Mouse (Mus musculus) limb, embryonic 15.5 days (tissue): ENCODE measurements at regions not wholly inside any gene's neighbourhood (a gene's known extent, or its start where the extent isn't known, plus 50 kb on each side); places are given as distances from the start of the nearest gene placed in this dataset.
A peak's percentile ranks its signal among the peaks of the same experiment; 100 is the strongest.

Source experiments
- ATAC-seq: fragments of 200-750 bp; cut with Nextera tagmentation; 2 replicates; pipeline ENCODE4 v1.8.0; 2017; ENCODE audit warnings: low read depth, moderate TSS enrichment; ENCODE audit not compliant: insufficient number of reproducible peaks, low FRiP score, low TSS enrichment
- H3K27ac ChIP-seq: fragments of 300-500 bp; sonication (generic); 2 replicates; pipeline ENCODE4 v1.5.1; 2015; ENCODE audit warnings: moderate library complexity, mild to moderate bottlenecking, inconsistent platforms
- H3K27me3 ChIP-seq: fragments of 300-500 bp; sonication (generic); 2 replicates; pipeline ENCODE4 v1.6.1; 2015; ENCODE audit warnings: inconsistent platforms
- H3K36me3 ChIP-seq: fragments of 300-500 bp; sonication (generic); 2 replicates; pipeline ENCODE4 v1.6.1; 2015; ENCODE audit warnings: inconsistent platforms
- H3K4me1 ChIP-seq: fragments of 300-500 bp; sonication (generic); 2 replicates; pipeline ENCODE4 v1.6.1; 2015; ENCODE audit warnings: inconsistent platforms
- H3K4me2 ChIP-seq: fragments of 300-500 bp; sonication (generic); 2 replicates; pipeline ENCODE4 v1.6.1; 2015; ENCODE audit warnings: mild to moderate bottlenecking, inconsistent platforms
- H3K4me3 ChIP-seq: fragments of 300-500 bp; sonication (generic); 2 replicates; pipeline ENCODE4 v1.5.1; 2015; ENCODE audit warnings: mild to moderate bottlenecking, inconsistent platforms
- H3K9ac ChIP-seq: fragments of 300-500 bp; sonication (generic); 2 replicates; pipeline ENCODE4 v1.6.1; 2015; ENCODE audit warnings: inconsistent platforms
- H3K9me3 ChIP-seq: fragments of 300-500 bp; sonication (generic); 2 replicates; pipeline ENCODE4 v1.6.1; 2016; ENCODE audit warnings: inconsistent platforms
- WGBS: fragments of 180-500 bp; shearing (Covaris S2); methylation state at CpG from one replicate; pipeline ENCODE4 v1.1.7; 2015; 5-methylcytosine and 5-hydroxymethylcytosine counted together

DNA sequence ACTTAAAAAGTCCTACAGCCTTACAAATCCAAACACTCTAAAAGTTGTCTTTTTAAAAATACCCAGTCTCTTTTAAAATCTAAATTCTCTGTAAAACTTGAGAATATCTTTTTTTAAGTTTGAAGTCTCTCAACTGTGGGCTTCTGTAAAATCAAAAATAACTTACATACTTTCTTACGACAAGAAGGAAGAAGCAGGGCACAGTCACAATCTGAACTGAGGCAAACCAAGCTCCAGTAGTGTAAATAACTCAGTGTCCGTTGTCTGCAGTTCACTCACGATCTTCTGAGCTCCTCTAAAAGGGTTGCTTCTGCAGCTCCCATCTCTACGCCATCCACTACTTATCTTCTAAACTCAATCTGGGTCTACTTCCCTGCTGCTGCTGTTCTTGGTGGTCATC, 512.5 kb downstream of the Pdcd6ip start:
- Histone ChIP-seq H3K4me2 (no peak overlapping the region), H3K9me3 (no peaks in the 10 kb centered on the region)
- no peak for ATAC-seq

DNA sequence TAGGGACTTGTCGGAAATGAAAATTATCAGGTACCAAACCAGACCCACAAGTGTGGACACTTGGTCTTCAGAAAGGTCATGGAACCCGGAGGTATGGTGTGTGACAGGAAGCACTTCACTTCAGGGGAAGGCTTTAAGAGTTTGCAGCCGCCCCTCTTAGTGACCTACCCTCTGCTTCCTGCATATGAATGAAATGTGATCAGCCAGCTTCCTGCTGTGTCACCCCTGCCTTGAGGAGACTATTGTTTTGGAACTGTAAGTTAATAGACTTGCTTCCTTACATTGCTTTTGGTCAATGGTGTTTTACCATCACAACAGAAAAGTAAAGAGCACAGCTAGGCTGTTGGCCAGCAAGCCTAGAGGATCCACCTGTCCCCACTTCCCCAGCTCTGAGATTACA, 515.3 kb downstream of the Pdcd6ip start:
- ATAC-seq, result no peak
- no peak overlapping the region for H3K4me2 ChIP-seq
- 58% methylated on average over 3 of the region's 3 CpGs for WGBS

More for the DNA sequence above, 512.5 kb downstream of the Pdcd6ip start:
- H3K27ac ChIP-seq, result no peak overlapping the region
- H3K27me3 ChIP-seq, result no peaks in the 10 kb centered on the region
- H3K36me3 ChIP-seq, result no peaks in the 10 kb centered on the region
- H3K9ac ChIP-seq, result no peak overlapping the region
- H3K4me3 ChIP-seq, result no peak overlapping the region
- no peaks in the 10 kb centered on the region for H3K4me1 ChIP-seq
- 89% methylated on average over 4 of the region's 4 CpGs for WGBS

DNA sequence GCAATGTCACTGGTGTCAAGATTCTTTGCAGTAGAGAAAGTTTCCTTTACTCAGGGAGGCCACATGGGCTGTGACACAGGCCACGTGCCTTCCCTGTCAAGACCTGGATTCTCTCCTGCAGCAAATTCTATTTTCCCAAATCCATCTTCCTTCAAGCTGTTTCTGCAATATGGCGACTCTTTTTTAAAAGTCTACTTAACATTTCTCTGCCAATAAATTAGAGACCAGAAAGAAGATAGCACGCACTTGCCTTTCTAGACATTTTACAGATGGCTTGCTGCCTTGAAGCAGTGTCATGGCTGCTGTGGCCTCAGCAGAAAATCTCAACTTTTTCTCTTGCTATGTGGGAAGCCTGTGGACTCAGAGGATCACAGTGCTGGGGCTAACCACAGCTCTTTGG, 516.9 kb downstream of the Pdcd6ip start:
- H3K4me1 ChIP-seq, result no peaks in the 10 kb centered on the region

More for the DNA sequence above, 515.3 kb downstream of the Pdcd6ip start:
- Histone ChIP-seq H3K27me3 (no peaks in the 10 kb centered on the region), H3K27ac (no peak overlapping the region), H3K4me3 (no peak overlapping the region), H3K9ac (no peak overlapping the region), H3K36me3 (no peaks in the 10 kb centered on the region), H3K9me3 (no peaks in the 10 kb centered on the region), H3K4me1 (no peaks in the 10 kb centered on the region)

DNA sequence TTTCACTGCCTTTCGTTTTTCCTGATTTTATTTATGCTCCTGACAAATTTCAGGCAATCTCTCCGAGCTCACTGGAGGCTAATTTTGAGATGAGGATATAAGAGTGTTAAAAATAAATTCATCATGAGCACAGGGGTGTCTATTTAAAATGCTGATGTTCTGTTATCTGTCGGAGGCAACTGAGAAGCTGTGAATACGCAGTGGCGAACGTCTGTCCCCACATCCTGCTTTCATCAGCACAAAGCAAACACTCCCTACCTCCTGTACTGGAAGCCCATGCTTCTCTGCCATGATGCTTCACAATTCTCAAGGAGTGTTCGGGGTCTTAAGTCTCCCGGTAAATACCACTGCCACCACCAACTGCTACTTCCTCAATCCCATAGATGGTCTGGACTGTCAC, 526.9 kb downstream of the Pdcd6ip start:
- Histone ChIP-seq H3K9me3 (no peaks in the 10 kb centered on the region), H3K27me3 (no peaks in the 10 kb centered on the region), H3K4me2 (no peak overlapping the region), H3K9ac (no peak overlapping the region), H3K36me3 (no peaks in the 10 kb centered on the region), H3K4me1 (0 out of 2 replicates have a peak, but pooled peaks cover 3% of the 10 kb centered on the region), H3K4me3 (no peak overlapping the region), H3K27ac (no peak overlapping the region)
- 71% methylated on average over 8 of the region's 8 CpGs for WGBS
- ATAC-seq, result no peak

More for the DNA sequence above, 516.9 kb downstream of the Pdcd6ip start:
- H3K27me3 ChIP-seq, result no peaks in the 10 kb centered on the region
- H3K36me3 ChIP-seq, result no peaks in the 10 kb centered on the region
- H3K9me3 ChIP-seq, result no peaks in the 10 kb centered on the region
- H3K4me3 ChIP-seq, result no peak overlapping the region
- H3K27ac ChIP-seq, result no peak overlapping the region
- no peak for ATAC-seq
- H3K9ac ChIP-seq, result no peak overlapping the region
- 79% methylated on average over 3 of the region's 3 CpGs for WGBS
- H3K4me2 ChIP-seq, result no peak overlapping the region

DNA sequence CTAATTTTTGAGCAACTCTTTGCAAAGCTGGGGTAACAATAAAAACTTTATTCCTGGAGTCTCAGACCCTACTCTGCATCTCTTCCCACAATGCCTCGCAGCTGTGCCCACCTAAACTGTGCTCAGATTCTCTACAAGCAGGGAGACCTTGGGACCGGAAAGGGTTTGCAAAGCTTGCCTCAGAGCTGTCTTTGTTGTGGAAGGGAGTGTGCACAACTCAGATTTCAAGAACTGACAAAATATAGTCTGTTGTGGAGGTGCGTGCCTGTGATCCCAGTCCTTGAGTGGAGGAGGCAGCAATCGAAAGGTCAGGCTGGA, 530.2 kb downstream of the Pdcd6ip start:
- Histone ChIP-seq H3K4me1 (0 out of 2 replicates have a peak, but pooled peaks cover 3% of the 10 kb centered on the region), H3K9ac (no peak overlapping the region), H3K4me3 (no peak overlapping the region), H3K36me3 (no peaks in the 10 kb centered on the region), H3K4me2 (no peak overlapping the region), H3K9me3 (no peaks in the 10 kb centered on the region), H3K27me3 (no peaks in the 10 kb centered on the region), H3K27ac (no peak overlapping the region)
- 52% methylated on average over 4 of the region's 4 CpGs for WGBS
- no peak for ATAC-seq

DNA sequence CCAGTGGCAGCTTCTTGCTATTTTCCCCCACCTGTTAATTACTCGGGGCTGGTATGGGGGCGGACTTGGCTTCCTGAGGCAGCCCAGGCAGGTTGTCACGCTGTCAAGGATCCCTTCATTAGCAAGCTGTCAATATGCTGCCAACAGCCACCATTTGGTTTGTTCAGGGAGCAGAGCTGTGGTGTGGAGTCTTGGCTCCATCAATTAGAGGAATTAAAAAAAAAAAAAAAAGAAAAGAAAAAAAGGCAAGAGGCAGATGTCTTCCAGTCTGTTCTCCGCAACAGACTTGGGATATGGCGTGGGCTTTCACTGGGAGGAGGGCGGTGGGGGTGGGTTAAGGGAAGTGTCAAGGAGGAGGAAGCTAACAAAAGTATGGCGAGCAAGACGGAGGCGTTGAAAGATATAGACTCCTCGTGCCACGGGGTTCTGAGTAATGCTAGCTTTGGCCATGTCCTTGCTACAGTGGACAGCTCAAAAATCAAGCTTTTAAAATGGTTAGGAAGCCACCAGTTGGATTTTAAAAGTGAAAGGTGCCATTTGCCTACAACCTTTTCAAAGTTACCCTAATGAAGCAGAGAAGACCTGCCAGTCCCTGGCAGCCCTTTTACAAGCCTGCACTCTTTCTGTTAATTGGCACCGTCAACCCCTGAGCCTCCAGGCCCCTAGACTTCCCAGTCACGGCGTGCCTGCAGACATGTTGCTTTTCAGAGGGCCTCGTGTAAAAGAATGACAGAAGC, 530.7 kb downstream of the Pdcd6ip start:
- Histone ChIP-seq H3K9ac (no peak overlapping the region), H3K36me3 (no peaks in the 10 kb centered on the region), H3K9me3 (no peaks in the 10 kb centered on the region), H3K27ac (no peak overlapping the region), H3K4me2 (0 out of 2 replicates have a peak overlapping the region, but pooled peaks have one; percentile 10), H3K27me3 (no peaks in the 10 kb centered on the region), H3K4me1 (0 out of 2 replicates have a peak, but pooled peaks cover 3% of the 10 kb centered on the region), H3K4me3 (no peak overlapping the region)
- ATAC-seq, result no peak
- WGBS, result 19% methylated on average over 15 of the region's 15 CpGs

DNA sequence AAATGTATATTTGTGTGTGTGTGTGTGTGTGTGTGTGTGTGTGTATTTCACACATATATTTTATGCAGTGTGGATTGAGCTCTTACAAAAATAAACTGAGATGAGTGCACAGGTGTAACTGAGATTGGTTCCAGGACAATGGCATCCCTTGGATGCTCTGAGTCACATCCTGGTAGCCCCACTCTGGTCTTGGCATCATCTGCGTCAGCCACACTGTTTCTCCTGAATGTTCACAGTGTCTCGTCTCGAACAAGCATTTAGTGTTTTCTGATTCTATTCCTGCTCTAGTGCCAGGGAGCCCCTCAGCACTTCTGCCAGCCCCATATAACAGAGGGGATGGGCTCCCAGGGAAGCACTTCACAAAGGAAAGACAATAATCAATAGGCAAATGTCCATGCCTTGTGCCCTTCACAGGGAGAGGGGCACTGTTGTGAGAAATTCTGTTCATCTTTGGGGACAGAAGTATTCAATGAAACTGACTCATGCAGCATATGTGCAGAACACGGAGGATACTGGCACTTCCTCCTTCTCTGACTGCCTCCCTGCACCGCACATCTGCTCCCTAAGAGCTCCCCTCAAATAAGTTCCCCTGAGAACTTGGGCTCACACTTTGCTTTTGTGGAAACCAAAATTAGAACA, 536.2 kb downstream of the Pdcd6ip start:
- no peak overlapping the region for H3K9ac ChIP-seq
- H3K27ac ChIP-seq, result no peak overlapping the region
- no peak for ATAC-seq
- H3K27me3 ChIP-seq, result no peaks in the 10 kb centered on the region
- H3K4me1 ChIP-seq, result no peaks in the 10 kb centered on the region
- no peak overlapping the region for H3K4me2 ChIP-seq
- WGBS, result 73% methylated on average over 5 of the region's 5 CpGs
- no peaks in the 10 kb centered on the region for H3K9me3 ChIP-seq
- H3K36me3 ChIP-seq, result no peaks in the 10 kb centered on the region
- no peak overlapping the region for H3K4me3 ChIP-seq

DNA sequence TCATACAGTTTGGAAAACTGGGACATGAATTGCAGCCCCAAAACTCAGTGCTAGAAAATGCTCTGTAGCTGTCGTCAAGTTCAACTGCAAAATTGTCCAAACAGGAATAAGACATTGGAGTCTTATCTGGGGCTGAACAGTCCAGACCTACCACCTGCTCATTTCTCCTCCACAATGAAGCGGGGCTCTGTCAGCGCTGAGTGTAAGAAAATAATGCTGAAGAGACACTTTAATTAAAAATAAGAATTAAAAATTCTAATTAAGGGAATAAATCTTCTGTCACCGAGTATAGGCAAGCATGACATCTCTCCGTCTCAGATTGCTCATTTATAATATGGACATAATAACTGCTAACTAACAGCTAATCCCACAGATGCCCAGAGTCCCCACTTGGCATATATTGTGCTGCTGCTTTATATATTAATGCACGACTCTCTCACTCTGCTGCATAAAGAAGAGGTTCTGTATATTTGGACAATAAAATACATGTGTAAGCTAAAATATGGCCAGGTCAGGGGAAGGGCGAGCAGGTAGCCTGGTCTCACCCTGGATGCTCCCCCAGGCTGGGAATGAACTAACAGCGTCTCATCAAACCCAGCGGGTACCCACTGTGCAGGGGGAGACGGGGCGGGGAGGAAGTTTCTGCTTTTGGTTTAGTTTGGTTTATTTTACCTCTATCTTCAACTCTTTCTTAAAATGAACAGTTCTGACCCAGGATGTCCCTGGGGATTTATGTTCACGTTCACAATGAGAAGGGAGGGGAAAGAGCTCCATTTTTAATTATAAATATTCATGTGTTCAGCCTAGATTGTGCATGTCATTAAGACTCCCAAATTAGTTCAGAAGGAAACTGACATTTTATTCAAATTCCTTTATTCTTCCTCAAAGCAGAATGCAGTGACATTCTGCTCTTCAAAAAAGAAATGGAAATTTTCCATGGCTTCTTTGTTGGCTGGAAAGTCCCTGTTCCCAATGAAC, 544.9 kb downstream of the Pdcd6ip start:
- no peak for ATAC-seq
- WGBS, result 76% methylated on average over 12 of the region's 12 CpGs
- Histone ChIP-seq H3K4me3 (no peak overlapping the region), H3K27me3 (no peaks in the 10 kb centered on the region), H3K4me1 (peaks cover under 1% of the 10 kb centered on the region; the same call in 1 of the 2 replicates), H3K9me3 (no peaks in the 10 kb centered on the region), H3K4me2 (no peak overlapping the region), H3K9ac (no peak overlapping the region), H3K27ac (no peak overlapping the region), H3K36me3 (no peaks in the 10 kb centered on the region)

DNA sequence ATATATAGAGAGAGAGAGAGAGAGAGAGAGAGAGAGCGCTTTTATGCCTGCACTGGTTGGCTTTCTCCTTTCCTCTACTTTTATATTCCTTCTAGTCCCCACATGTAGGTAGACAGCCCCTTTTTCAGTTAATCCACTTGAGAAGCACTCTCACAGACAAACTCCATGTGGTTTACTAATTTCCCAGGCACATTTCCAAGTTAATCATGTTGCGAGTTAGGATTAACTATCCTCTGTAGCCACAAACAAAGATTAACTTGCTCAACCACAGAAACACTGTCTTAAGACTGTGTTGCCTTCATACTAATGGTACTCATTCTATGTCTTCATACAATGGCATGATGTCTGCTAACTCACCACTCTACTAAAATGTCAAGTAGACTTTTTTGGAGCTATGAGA, 548.0 kb downstream of the Pdcd6ip start:
- H3K4me2 ChIP-seq, result no peak overlapping the region
- no peaks in the 10 kb centered on the region for H3K36me3 ChIP-seq
- no peak overlapping the region for H3K9ac ChIP-seq
- H3K4me1 ChIP-seq, result peaks cover 7% of the 10 kb centered on the region; the same call in 1 of the 2 replicates
- H3K27ac ChIP-seq, result no peak overlapping the region
- 98% methylated on average over 2 of the region's 2 CpGs for WGBS
- H3K27me3 ChIP-seq, result no peaks in the 10 kb centered on the region
- ATAC-seq, result no peak
- no peaks in the 10 kb centered on the region for H3K9me3 ChIP-seq
- H3K4me3 ChIP-seq, result no peak overlapping the region

DNA sequence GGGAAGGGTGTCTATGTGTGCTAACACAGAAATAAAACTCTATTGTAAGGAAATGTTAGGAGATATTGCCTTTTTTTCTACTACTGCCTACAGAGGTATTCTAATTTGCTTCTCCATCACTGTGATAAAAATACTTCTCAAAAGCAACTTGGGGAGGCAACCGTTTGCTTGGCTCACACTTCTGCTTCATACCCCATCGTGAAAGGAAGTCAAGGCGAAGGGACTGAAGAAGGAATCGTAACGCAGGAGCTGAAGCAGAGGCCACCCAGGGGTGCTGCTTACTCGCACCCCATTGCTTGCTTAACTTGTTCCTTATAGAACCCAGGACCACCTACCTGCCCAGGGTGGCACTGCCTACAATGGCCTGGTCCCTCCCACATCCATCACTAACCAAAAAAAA, 550.0 kb downstream of the Pdcd6ip start:
- Histone ChIP-seq H3K36me3 (no peaks in the 10 kb centered on the region), H3K9me3 (no peaks in the 10 kb centered on the region), H3K27me3 (no peaks in the 10 kb centered on the region), H3K27ac (no peak overlapping the region), H3K4me3 (no peak overlapping the region), H3K4me1 (peaks cover 7% of the 10 kb centered on the region; the same call in 1 of the 2 replicates), H3K4me2 (no peak overlapping the region), H3K9ac (no peak overlapping the region)
- ATAC-seq, result no peak
- WGBS, result 59% methylated on average over 6 of the region's 6 CpGs

DNA sequence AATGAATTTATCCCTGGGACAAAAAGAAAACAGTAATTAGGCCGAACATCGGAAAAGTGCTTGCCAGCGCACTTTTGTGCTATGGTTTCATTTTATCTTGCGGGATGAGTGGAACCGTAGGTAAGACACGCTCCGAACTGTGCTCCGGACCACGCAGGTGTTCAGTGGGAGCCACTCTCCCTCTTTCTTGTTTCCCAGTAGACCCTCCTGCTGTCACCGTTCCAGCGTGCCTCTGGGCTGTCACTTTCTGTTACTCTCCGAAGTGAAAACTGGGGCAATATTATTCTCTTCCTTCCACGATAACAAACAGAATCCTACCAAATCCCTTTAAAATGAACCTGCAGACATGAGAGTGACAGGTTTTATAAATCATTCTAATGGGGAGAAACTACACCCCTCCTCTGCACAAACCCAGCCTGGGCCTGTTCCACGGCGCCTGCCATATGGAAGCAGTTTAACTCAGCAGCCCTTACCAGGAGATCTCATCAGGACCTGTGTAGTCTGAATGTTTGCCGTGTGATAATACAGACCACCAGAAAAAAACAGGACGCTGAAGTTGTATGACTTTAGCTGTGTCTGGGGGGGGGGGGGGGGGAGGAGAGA, 550.5 kb downstream of the Pdcd6ip start:
- WGBS, result 41% methylated on average over 17 of the region's 17 CpGs
- Histone ChIP-seq H3K27me3 (no peaks in the 10 kb centered on the region), H3K4me1 (peaks cover 7% of the 10 kb centered on the region; the same call in 1 of the 2 replicates), H3K27ac (no peak overlapping the region), H3K4me2 (no peak overlapping the region), H3K9ac (no peak overlapping the region), H3K9me3 (no peaks in the 10 kb centered on the region), H3K4me3 (no peak overlapping the region), H3K36me3 (no peaks in the 10 kb centered on the region)
- no peak for ATAC-seq
